Mouse (Mus musculus) limb, embryonic 15.5 days (tissue): ENCODE measurements around the gene Vmn1r11. TPM values are rescaled to one million over a fixed set of nuclear protein-coding genes. Genes with fewer than 3 reads are reported as not detected.

ENCODE experiments used
- ATAC-seq: fragments of 200-750 bp; cut with Nextera tagmentation; 2 replicates; pipeline ENCODE4 v1.8.0; 2017; ENCODE audit warnings: low read depth, moderate TSS enrichment; ENCODE audit not compliant: insufficient number of reproducible peaks, low FRiP score, low TSS enrichment
- H3K27ac ChIP-seq: fragments of 300-500 bp; sonication (generic); 2 replicates; pipeline ENCODE4 v1.5.1; 2015; ENCODE audit warnings: moderate library complexity, mild to moderate bottlenecking, inconsistent platforms
- H3K27me3 ChIP-seq: fragments of 300-500 bp; sonication (generic); 2 replicates; pipeline ENCODE4 v1.6.1; 2015; ENCODE audit warnings: inconsistent platforms
- H3K36me3 ChIP-seq: fragments of 300-500 bp; sonication (generic); 2 replicates; pipeline ENCODE4 v1.6.1; 2015; ENCODE audit warnings: inconsistent platforms
- H3K4me1 ChIP-seq: fragments of 300-500 bp; sonication (generic); 2 replicates; pipeline ENCODE4 v1.6.1; 2015; ENCODE audit warnings: inconsistent platforms
- H3K4me2 ChIP-seq: fragments of 300-500 bp; sonication (generic); 2 replicates; pipeline ENCODE4 v1.6.1; 2015; ENCODE audit warnings: mild to moderate bottlenecking, inconsistent platforms
- H3K4me3 ChIP-seq: fragments of 300-500 bp; sonication (generic); 2 replicates; pipeline ENCODE4 v1.5.1; 2015; ENCODE audit warnings: mild to moderate bottlenecking, inconsistent platforms
- H3K9ac ChIP-seq: fragments of 300-500 bp; sonication (generic); 2 replicates; pipeline ENCODE4 v1.6.1; 2015; ENCODE audit warnings: inconsistent platforms
- H3K9me3 ChIP-seq: fragments of 300-500 bp; sonication (generic); 2 replicates; pipeline ENCODE4 v1.6.1; 2016; ENCODE audit warnings: inconsistent platforms
- WGBS: fragments of 180-500 bp; shearing (Covaris S2); methylation state at CpG from one replicate; pipeline ENCODE4 v1.1.7; 2015; 5-methylcytosine and 5-hydroxymethylcytosine counted together
- polyA plus RNA-seq: library from polyadenylated mRNA; unstranded; fragments of >200 nt; fragmentation: Nextera tagmentation; extraction: Ambion mirVana; gene quantifications from 2 replicates; pipeline ENCODE4 v1.2.1, GENCODE M21; 2015

The Vmn1r11 gene
- not detected in 2 replicates for polyA plus RNA-seq

DNA sequence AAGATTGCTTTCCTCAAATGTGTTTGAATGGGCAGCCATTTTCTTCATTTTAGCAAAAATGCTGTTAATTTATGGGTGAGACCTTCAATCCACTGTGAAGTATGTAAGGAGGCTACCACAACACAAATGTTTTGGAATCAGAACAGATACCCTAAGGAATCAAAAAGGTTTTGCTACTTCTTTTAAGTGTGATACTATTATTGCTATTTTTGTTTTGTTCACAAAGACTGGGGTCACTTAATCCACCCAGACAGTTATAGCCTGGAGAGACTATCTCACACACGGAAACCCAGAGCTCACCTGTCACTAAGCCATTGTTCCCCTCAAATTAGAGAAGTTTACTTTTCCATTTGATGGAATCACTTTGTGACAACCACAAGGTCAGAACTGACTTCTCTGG is at the start of gene Vmn1r11:
Vmn1r11 (plus strand) TSS at position 301 of the 400 bp plus-strand sequence.
- WGBS = 80% methylated on average over 1 of the region's 1 CpGs
- H3K4me3 ChIP-seq = no peak within 1 kb of the TSS
- no peak for ATAC-seq

DNA sequence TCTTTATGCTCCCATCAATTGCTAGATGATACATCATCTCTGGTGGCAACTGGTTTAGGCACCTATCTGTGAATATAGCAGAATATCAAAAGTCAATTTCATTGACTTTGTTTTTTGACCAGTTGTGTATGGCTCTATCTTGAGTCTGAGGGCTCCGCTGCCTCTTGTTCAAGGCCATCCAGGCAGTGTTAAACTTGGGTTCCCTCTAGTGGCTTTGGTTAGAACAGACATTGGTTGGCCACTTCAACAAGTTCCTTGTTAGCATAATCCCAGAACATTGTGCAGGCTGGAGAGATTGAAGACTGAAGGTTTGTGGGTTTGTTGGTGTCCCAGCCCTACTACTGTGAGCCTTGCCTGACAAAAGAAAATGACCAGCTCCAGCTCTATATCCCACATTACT is 26.9 kb upstream of the Vmn1r11 start:
- Histone ChIP-seq H3K36me3 (no peaks in the 10 kb centered on the region), H3K9ac (no peak overlapping the region), H3K9me3 (no peaks in the 10 kb centered on the region), H3K27ac (no peak overlapping the region), H3K4me3 (no peak overlapping the region), H3K4me2 (no peak overlapping the region), H3K4me1 (no peaks in the 10 kb centered on the region), H3K27me3 (no peaks in the 10 kb centered on the region)
- WGBS = 69% methylated on average over 1 of the region's 1 CpGs
- no peak for ATAC-seq

More for the DNA sequence above, at the start of gene Vmn1r11:
- no peaks in the 10 kb centered on the region for H3K9me3 ChIP-seq
- H3K4me2 ChIP-seq = no peak within 1 kb of the TSS
- no peak within 1 kb of the TSS for H3K9ac ChIP-seq
- H3K27me3 ChIP-seq = no peaks in the 10 kb centered on the region
- no peak within 1 kb of the TSS for H3K27ac ChIP-seq
- no peaks in the 10 kb centered on the region for H3K4me1 ChIP-seq
- no peaks in the 10 kb centered on the region for H3K36me3 ChIP-seq

DNA sequence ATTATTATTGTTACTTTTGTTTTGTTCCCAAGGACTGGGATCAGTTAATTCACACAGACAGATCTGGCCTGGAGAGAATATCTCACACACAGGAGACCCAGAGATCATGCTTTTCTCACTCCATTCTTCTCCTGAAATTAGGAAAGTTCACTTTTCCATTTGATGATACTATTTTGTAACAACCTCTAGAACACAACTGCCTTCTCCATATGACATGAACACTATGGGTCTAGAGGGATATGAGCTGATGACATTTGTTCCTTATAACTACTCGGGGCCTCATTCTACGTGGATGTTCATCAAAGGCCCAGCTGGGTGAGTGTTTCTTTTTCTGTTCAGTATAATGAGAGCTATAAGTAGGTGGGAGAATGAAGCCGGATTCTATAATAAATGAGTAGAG is 24.1 kb upstream of the Vmn1r11 start, which contains the start of gene Vmn1r10:
Vmn1r10 (plus strand) TSS at position 301 of the 400 bp plus-strand sequence.
- Histone ChIP-seq H3K4me2 (no peak within 1 kb of the TSS), H3K4me1 (no peaks in the 10 kb centered on the region), H3K27ac (no peak within 1 kb of the TSS), H3K36me3 (no peaks in the 10 kb centered on the region), H3K27me3 (no peaks in the 10 kb centered on the region), H3K9ac (no peak within 1 kb of the TSS), H3K4me3 (no peak within 1 kb of the TSS), H3K9me3 (no peaks in the 10 kb centered on the region)
- ATAC-seq = no peak
- 87% methylated on average over 3 of the region's 3 CpGs for WGBS

- Histone ChIP-seq H3K27me3 (no peaks in the 10 kb centered on the region), H3K9me3 (no peaks in the 10 kb centered on the region), H3K9ac (no peak within 1 kb of the TSS), H3K4me2 (no peak within 1 kb of the TSS), H3K27ac (no peak within 1 kb of the TSS), H3K4me3 (no peak within 1 kb of the TSS), H3K36me3 (no peaks in the 10 kb centered on the region), H3K4me1 (no peaks in the 10 kb centered on the region)
- WGBS = 76% methylated on average over 2 of the region's 2 CpGs
- ATAC-seq = no peak
Measured at GRCm38 (mm10) chr6:57156619-57157018, 23.4 kb downstream of the Vmn1r11 start, which contains the start of gene Vmn1r12. Vmn1r12 (plus strand) TSS chr6:57156919.

Other genes with a start within 250 kb of the Vmn1r11 start
- 55.6 and 61.5 TPM in 2 replicates for gene Nt5c3, start 209.5 kb upstream of the Vmn1r11 start, polyA plus RNA-seq
- 0.22 and 0.28 TPM in 2 replicates for gene Vmn1r4, start 209.4 kb upstream of the Vmn1r11 start, polyA plus RNA-seq
- gene Vmn1r5, start 163.2 kb upstream of the Vmn1r11 start, polyA plus RNA-seq = not detected in 2 replicates
- gene Vmn1r6, start 136.2 kb upstream of the Vmn1r11 start, polyA plus RNA-seq = not detected in 2 replicates
- gene Vmn1r7, start 108.1 kb upstream of the Vmn1r11 start, polyA plus RNA-seq = not detected in 2 replicates
- gene Vmn1r8, start 101.2 kb upstream of the Vmn1r11 start, polyA plus RNA-seq = not detected in 2 replicates
- not detected in 2 replicates for gene Vmn1r9, start 66.7 kb upstream of the Vmn1r11 start, polyA plus RNA-seq
- not detected in 2 replicates for gene Vmn1r10, start 24.0 kb upstream of the Vmn1r11 start, polyA plus RNA-seq
- gene Vmn1r12, start 23.5 kb downstream of the Vmn1r11 start, polyA plus RNA-seq = not detected in 2 replicates
- not detected in 2 replicates for gene Vmn1r13, start 69.8 kb downstream of the Vmn1r11 start, polyA plus RNA-seq
- gene Vmn1r14, start 98.2 kb downstream of the Vmn1r11 start, polyA plus RNA-seq = not detected in 2 replicates
- not detected in 2 replicates for gene Vmn1r15, start 124.5 kb downstream of the Vmn1r11 start, polyA plus RNA-seq
- not detected in 2 replicates for gene Vmn1r16, start 196.0 kb downstream of the Vmn1r11 start, polyA plus RNA-seq
- gene Vmn1r17, start 230.3 kb downstream of the Vmn1r11 start, polyA plus RNA-seq = not detected in 2 replicates